Mouse (Mus musculus): ENCODE results near the gene Edem3.

DNA sequence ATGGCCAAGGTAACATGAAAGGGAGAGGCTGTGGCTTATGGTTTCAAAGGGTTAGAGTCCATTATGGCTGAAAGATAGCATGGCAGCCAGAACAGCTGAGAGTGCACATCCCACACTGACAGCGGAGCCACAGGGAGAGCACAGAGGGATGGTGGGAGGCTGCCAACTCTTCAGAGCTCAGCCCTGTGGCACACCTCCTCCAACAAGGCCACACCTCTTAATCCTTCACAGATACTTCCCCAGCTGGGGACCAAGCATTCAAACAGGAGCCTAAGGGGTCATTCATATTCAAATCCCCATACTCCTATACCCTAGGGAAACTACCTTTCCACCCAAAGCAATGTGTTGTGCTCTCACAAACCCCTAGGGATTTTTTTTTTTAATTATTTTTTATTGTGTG is 23.4 kb downstream of the Edem3 start:
- TF ChIP-seq CTCF (conservative IDR thresholded peaks at IDR 0.05; ENCODE audit: low read length) = no peak
- TF ChIP-seq POU5F1 (IDR thresholded peaks at IDR 0.05; ENCODE audit: borderline replicate concordance, low read length) = no peak
- TF ChIP-seq NANOG (IDR thresholded peaks at IDR 0.05; ENCODE audit: borderline replicate concordance, low read length) = no peak

Data from E14TG2a.4 (cell line).